Mouse (Mus musculus): ENCODE data around the gene Gdpd1.

DNA sequence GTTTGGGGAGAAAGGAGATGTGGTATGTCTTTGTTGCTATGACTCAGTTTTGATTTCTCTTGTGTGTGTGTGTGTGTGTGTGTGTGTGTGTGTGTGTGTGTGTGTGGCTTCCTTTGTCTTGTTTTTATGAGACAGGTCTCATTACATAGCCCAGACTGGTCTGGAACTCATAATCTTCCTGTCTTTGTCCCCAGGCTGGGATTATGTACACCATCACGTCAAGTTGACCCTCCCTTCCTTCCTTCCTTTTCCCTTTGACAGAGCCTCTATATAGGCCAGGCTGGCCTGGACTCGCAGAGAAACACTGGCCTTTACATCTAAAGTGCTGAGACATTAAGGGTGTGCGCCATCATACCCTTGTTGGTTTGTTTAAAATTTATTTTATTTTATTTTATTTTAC is 58.2 kb downstream of the Gdpd1 start:
- TF ChIP-seq EP300 (IDR thresholded peaks at IDR 0.05; ENCODE audit: low read depth in 1 of 2, low read length in 2 of 2) (no peak), CHD1 (IDR thresholded peaks at IDR 0.05; ENCODE audit: low read depth, low read length) (no peak), KAT2A (conservative IDR thresholded peaks at IDR 0.05; ENCODE audit: low read depth, low read length) (no peak), CTCF (IDR thresholded peaks at IDR 0.05 in 2 of 3, conservative IDR thresholded peaks at IDR 0.05 in 1 of 3; ENCODE audit: control insufficient read depth in 1 of 3, insufficient read depth in 1 of 3, low read depth in 2 of 3, low read length in 3 of 3, poor library complexity in 1 of 3, severe bottlenecking in 1 of 3) (no peak), CHD2 (IDR thresholded peaks at IDR 0.05; ENCODE audit: low read length) (no peak), SIN3A (IDR thresholded peaks at IDR 0.05; ENCODE audit: low read length) (no peak), MXI1 (IDR thresholded peaks at IDR 0.05; ENCODE audit: low read depth, low read length) (no peak), NELFE (IDR thresholded peaks at IDR 0.05; ENCODE audit: low read depth, low read length) (no peak), TBP (IDR thresholded peaks at IDR 0.05; ENCODE audit: low read depth, low read length) (no peak), POLR2A (IDR thresholded peaks at IDR 0.05; ENCODE audit: control insufficient read depth in 1 of 2, insufficient read depth in 1 of 2, low read depth in 1 of 2, low read length in 2 of 2, poor library complexity in 1 of 2) (no peak), GATA1 (IDR thresholded peaks at IDR 0.05; ENCODE audit: low read depth, low read length) (no peak), POLR2AphosphoS2 (IDR thresholded peaks at IDR 0.05; ENCODE audit: low read length) (no peak), RCOR1 (IDR thresholded peaks at IDR 0.05; ENCODE audit: low read depth, low read length) (no peak)

Measured in MEL (cell line).